Mouse (Mus musculus) adipocyte (in vitro differentiated cells): ENCODE data around the gene Lamp1.

ENCODE experiments used
- DNase-seq: peaks from one replicate; pipeline ENCODE4 v3.0.0-alpha.2; 2016; ENCODE audit warnings: low spot score

Lamp1 gene

DNA sequence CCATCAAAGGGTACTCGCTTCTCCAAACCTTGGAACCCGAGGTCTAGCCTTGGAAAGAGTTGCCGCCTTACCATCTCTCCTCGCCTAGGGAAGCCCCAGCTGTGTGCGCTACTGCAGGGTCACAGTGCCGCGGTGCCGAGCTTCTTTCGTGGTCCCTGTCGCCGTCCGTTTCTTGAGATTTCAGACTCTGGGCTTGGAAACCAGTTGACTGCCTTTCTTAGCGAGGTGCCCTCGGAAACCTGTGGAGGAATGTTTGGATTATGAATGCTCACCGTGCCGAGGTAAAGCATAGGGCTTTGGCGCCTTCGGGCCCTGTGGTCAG is 42.0 kb downstream of the Lamp1 start:
- DNase-seq = no peak

DNA sequence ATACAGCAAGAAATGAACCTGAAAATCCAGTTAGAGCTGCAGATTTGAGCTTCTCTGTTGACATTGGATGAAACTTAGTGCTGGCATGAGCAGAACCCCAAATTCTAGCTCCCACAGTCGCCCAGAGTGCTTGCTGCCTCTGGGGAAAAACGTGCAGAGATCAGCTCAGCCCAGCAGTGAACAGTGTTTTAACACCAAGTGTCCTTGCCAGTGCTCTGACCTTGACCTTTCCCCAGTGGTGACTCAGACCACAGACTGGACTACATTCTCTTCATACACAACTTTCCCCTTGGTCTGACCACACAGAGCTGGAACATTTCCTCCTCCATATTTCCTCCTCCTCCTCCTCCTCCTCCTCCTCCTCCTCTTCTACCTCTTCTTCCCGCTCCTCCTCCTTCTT is 43.1 kb downstream of the Lamp1 start:
- DNase-seq = no peak

DNA sequence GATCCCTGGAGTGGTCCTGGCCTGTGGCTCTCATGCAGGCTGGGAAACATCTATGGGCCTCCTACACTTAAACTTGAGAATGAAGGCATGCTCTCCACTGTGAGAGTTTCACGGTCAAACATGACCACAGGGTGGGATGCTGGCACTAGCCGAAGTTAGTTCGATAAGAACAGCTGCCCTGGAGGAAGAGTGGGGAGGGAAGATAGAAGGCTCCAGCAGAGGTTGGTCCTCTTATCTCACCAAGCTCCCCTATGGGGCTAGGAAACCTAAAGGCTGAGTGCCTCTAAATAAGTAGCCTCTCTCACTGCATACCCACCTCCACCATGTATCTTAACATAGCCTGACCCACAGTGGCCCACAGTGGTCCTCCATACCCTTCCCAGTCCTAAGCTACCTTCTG is 43.8 kb downstream of the Lamp1 start:
- no peak for DNase-seq

DNA sequence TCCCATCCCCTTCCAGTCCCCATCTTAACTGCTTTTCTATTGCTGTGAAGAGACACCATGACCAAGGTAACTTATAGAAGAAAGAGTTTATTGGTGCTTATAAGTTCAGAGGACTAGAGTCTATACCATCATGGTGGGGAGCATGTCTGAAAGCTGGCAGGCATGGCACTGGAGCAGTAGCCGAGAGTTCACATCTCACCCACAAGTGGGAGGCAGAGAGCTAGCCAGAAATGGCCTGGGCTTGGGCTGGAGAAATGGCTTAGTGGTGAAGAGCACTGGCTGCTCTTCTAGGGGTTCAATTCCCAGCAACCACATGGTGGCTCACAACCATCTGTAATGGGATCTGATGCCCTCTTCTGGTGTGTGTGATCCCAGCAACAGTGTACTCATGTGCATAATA is 44.5 kb downstream of the Lamp1 start:
- no peak for DNase-seq

DNA sequence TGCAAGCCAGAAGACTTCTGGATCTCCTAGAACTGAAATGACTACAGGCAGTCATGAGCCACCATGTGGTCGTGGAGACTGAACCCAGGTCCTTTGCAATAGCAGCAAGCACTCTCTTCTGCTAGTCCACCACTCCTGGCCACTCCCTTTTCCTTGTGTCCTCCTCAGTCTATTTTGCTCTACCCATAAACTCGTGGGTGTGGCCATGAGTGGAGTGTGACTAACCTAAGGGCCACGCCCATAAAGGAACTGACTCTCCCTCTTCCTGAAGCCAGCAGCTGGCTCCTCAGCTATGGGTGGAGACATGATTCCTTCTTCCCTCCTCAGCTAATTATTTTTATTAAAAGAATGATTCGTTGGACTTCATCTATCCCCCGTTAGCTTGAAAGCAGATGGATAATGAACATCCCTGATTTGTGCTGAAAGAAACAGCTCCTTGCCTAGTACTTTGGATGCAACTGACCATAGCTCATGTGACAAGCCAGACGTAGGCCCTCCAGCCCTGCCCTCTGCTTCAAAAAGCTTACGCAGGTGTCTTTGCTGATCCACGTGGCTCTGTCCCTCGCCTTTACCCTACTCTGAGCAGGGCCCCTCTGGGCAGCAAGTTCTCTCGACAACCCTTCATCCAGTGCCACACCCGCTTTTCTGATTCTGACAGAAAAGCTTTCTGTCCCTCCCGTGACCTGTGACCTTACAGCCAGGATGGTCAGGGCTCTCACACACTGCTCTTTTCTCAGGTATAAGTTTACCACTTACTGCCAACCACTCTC is 45.6 kb downstream of the Lamp1 start:
- peak; percentile 63 for DNase-seq

DNA sequence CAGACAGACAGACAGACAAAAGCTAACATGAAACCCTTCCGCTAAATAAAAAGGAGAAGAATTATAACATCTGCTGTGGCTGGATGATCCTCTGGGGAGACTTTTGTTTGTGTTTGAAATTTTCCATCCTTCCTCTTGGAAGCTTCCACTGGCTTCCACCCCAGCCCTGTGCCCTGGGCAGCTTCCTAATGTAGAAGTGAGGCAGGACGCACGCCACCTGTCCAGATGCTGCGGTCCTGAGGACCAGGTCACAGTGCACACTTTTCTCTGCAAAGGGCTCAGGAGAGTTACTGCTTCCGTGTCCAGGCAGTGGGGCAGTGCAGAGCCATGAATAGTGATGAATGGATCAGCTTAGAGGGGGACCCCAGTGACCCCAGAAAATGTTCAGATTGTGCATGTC is 46.4 kb downstream of the Lamp1 start:
- no peak for DNase-seq

DNA sequence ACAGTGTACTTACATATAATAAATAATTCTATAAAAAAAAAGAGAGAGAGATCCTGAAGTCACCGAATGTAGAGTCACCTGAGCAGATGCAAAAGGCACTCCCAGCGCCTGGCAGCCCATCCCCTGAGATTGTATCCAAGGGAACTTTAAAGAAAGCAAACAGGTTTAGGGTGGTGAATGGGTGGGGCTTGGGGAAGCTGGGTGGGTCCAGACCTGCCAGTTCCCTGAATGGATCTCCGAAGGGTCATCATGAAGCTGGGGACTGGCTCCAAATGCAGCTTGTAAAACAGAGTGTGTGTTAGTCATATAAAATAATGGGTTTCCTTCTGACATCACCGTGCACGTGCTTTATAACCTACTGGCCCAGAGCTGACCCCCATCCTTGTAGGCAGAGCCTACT is 47.3 kb downstream of the Lamp1 start:
- no peak for DNase-seq

DNA sequence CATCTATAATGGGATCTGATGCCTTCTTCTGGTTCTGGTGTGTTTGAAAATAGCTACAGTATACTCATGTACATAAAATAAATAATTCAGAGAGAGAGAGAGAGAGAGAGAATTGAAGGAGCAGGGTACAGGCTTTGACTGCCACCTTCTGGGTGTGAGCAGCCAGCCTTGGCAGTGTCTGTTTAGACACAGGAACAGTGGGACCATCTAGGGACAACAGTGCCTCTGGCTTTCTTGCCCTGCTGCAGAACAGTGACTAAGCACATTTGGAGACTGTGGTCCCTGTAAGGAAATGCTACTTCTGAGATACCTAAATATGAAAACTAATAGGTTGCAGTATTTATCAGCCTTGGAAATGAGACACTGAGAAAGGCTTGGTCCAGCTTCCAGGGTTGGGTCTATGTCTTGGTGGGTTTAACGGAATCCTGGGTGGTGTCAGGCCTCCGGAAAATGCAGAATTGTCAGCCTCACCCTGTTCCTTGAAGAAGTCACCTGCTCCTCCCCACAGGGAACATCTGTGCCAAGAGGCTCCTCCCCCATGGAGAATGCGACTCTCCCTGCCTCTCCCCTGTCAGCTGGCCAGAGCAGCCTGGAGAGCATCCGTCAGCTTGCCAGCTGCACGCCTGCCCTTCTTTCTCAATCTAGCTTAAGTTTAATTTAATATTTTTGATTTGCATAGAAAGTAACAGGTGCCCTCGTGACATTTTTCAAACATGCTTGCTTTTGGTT is 49.8 kb downstream of the Lamp1 start:
- peak; percentile 86 for DNase-seq

DNA sequence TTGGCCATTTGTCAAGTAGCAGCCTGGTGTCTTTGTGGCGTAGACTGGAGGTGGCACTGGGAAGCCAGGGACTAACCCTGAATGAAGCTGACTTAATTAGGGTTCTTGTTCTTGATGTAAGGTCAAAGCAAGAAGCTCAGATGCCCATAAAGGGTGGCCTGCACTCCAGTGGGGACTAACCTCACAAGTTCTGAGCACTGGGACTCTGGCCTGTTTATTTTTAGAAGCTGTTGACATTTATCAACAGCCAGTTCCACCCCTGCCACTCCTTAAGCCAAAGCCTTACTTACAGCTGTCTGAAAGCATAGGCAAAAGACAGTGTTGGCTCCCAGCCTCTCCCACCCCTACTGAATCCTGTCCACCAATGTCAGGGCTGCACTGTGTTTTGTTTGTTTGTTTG is 50.8 kb downstream of the Lamp1 start:
- peak; percentile 76 for DNase-seq

DNA sequence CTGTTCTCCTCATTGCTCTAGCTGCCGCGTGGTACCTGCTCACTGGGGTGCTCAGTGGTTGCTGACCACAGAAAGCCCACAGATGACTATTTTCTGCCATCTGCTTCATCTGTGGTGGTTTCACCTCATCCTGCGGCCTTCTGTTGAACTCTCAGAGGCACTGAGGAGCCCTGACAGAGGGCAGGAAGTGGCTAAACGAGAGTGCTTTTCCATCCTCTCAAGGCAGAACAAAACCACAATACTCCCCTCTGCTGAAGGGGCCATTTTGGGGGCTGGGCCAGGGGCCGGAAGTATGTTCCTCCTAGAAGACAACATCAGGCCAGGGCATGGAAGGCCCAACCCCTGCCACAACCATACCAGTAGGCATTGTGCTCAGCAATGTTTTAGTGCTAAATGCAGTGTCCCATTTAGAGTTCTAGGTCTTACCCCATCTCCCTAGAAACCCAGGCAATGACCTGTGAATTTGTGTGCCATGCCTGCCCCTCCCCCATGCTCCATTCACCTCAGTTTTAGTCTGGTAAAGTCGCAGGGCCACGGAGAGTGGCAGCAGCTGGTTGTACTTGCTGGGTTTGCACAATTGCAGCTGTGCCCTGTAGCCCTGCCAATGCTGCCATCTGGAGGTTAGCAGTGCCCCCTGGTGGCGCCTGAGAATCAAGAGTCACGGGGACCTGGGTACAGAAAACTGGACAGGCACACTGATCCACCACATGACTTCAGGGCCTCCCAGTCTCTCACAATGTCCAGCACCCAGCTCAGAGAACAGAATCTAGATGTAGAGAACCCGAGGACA is 54.7 kb downstream of the Lamp1 start:
- peak; percentile 99 for DNase-seq

DNA sequence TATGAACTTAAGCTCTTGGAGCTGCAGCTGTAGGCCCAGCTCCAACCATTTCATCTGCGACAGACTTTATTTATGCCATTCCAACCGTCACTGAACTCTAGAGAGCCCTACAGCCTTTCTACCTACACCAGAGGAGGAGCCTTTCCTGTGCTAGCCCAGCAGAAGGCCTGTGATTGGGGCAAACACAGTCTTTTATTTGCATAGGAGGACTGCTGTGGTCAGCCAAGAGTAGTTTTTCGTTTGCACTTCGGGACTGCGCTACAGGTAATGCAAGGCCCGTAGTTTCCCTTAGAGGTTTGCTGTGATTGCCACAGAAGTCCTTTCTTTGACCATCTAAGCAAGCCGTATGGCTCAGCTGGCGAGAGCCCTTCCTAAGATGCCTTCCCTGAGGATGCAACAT is 57.4 kb downstream of the Lamp1 start:
- no peak for DNase-seq

DNA sequence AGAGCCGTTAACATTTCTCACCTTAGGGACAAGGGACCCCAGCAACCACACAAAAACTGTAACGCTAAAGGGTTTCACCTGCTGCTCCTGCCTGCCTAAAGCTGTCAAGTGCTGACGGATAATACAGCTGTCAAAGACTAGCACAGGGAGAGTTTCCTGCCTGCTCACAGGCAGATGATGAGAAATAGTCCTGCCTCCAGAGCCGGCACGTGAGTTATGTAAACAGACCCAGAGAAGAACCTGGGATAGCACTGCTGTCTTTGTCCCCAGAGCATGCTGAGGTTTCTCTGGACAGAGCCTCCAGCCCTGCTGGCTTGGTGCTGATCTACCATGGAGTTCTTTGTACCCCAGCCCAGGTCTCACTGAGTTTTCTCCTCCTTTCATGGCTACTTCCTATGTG is 58.1 kb downstream of the Lamp1 start:
- DNase-seq = no peak

DNA sequence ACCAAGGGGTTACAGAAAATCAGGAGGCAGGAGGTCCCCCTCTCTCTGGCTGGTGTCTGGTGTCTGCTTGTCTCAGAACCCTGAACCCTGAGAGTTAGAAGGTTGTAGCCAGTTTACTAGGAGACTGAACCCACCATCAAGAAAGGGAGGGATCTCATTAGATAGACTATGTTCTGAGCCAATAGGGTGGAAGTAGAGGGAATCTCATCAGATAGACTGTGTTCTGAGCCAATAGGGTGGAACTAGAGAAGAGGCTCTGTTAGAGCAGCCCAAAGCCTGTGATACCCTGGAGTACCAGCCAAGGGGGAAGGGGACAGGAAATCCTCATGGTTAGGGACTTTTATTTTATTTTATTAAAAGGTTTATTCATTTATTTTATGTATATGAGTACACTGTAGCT is 59.0 kb downstream of the Lamp1 start:
- no peak for DNase-seq

DNA sequence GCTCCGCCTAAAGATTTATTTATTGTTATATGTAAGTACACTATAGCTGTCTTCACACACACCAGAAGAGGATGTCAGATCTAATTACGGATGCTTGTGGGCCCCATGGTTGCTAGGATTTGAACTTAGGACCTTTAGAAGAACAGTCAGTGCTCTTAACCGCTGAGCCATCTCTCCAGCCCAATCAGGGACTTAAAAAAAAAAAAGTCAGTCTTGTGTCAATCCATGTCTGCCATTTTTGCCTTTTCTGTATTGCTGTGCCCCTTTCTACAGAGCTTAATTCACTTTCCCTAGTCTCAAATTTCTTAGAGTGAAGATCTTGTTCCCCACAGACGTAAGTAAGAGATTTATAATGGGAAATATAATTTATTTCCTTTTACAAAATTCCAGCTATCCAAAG is 59.5 kb downstream of the Lamp1 start:
- DNase-seq = no peak

DNA sequence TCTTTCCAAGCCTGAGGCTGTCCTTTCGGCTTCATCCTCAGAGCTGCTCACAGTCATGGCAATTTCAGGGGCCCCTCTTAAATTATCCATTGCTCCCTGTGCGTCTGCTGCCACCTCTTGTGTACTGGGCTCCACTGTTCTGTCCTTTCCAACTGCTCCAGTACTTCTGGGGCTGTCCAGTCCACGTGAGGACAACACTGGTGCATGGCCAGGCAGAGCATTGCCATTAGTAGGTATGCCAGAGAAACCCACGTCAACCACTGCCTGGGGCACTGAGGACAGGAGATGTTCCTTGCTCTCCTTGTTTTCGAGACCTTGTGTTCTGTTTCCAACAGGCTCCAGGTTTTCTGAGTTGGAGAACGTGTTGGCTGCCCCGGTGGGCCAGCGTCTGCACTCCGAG is 65.5 kb downstream of the Lamp1 start:
- DNase-seq = no peak
